Mouse (Mus musculus): ENCODE measurements at regions not wholly inside any gene's neighbourhood (a gene's known extent, or its start where the extent isn't known, plus 50 kb on each side); places are given as distances from the start of the nearest gene placed in this dataset.

DNA sequence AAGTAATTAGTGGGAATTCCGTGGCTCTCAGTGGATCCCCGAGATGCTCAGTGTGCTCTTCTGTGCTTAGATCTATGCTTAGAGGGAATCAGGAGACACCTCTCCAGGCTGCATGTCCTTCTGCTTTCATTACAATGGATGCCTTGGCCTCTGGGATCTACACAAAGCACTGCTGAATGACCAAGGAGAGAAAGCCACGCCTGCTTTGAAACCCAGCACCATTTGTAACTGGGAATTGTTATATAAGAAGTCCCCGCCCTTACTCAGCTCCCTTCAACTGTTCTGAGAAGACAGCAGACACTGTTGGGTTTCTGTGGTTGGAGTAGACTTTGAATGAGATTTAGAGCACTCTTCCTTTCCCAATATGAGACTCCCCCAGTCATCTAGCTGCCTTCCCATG, 188.4 kb downstream of the Dad1 start:
- H3K36me3 ChIP-seq (ENCODE audit: control insufficient read depth, insufficient read depth, low read length, poor library complexity, severe bottlenecking): no peaks in the 10 kb centered on the region
- H3K9me3 ChIP-seq (replicated peaks; ENCODE audit: control insufficient read depth, insufficient read depth, low read length, poor library complexity, severe bottlenecking): peaks cover 14% of the 10 kb centered on the region; the same call in 1 of the 2 replicates
- no peak overlapping the region for H3K27ac ChIP-seq (ENCODE audit: insufficient read depth, low read length)
- H3K4me1 ChIP-seq (ENCODE audit: control insufficient read depth, insufficient read depth, low read length): no peaks in the 10 kb centered on the region
- no peak for TF ChIP-seq POLR2A (IDR thresholded peaks at IDR 0.05; ENCODE audit: insufficient read depth, low read length)
- no peak for TF ChIP-seq EP300 (IDR thresholded peaks at IDR 0.05; ENCODE audit: insufficient read depth, low read depth, low read length)
- no peak for TF ChIP-seq CTCF (IDR thresholded peaks at IDR 0.05; ENCODE audit: low read depth, low read length)
- H3K4me3 ChIP-seq (ENCODE audit: low read depth, low read length): no peak overlapping the region
- no peak overlapping the region for H3K9ac ChIP-seq (ENCODE audit: low read depth, poor library complexity, severe bottlenecking)
- peaks cover 2% of the 10 kb centered on the region; the same call in 1 of the 2 replicates for H3K27me3 ChIP-seq (ENCODE audit: control insufficient read depth, insufficient read depth, low read length, poor library complexity, severe bottlenecking)

DNA sequence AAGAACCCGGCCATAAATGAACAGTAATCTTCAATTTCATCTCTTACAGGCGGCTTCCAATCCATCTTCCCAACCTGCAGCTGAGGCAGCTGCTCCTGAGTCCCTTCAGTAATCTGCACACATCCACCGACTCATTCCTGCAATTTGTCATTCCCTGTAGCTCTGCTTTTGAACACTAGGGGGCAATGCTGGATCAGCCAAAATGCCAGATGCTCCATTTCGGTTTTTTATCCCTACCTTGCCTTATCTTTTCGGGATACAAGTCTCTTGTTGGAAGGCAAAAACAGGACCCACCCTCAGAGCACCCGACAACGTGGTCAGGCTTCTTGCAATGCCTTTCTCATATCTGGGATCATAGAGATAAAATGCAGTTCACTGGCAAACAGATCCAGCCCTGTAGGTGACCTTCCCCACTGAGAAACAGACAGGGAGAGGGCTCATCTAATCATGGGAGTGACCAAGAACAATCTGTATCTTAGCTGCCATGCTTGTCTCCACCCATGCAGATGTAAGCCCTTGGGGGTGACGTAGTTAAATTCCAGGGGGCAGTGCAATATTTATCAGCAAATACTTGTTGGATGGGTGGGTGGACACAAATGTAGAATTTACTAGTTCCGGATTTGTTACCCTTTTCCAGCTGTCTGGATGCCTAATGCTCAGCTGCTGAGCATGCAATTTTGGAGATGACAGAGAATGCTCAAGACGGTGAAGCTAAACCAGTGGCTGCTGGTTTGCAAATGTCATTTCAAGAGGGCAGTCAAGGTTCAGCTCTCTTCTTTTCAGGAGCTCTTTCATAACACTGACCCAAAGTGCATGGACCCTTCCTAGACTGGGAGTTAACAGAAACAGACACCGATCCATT, 189.1 kb downstream of the Dad1 start:
- H3K9ac ChIP-seq (ENCODE audit: low read depth, poor library complexity, severe bottlenecking): no peak overlapping the region
- H3K27me3 ChIP-seq (ENCODE audit: control insufficient read depth, insufficient read depth, low read length, poor library complexity, severe bottlenecking): peaks cover 2% of the 10 kb centered on the region; the same call in 1 of the 2 replicates
- H3K4me1 ChIP-seq (ENCODE audit: control insufficient read depth, insufficient read depth, low read length): no peaks in the 10 kb centered on the region
- H3K27ac ChIP-seq (ENCODE audit: insufficient read depth, low read length): no peak overlapping the region
- no peak for TF ChIP-seq EP300 (IDR thresholded peaks at IDR 0.05; ENCODE audit: insufficient read depth, low read depth, low read length)
- TF ChIP-seq POLR2A (IDR thresholded peaks at IDR 0.05; ENCODE audit: insufficient read depth, low read length): no peak
- no peak for TF ChIP-seq CTCF (IDR thresholded peaks at IDR 0.05; ENCODE audit: low read depth, low read length)
- H3K36me3 ChIP-seq (ENCODE audit: control insufficient read depth, insufficient read depth, low read length, poor library complexity, severe bottlenecking): no peaks in the 10 kb centered on the region
- H3K4me3 ChIP-seq (ENCODE audit: low read depth, low read length): no peak overlapping the region
- H3K9me3 ChIP-seq (replicated peaks; ENCODE audit: control insufficient read depth, insufficient read depth, low read length, poor library complexity, severe bottlenecking): peaks cover 14% of the 10 kb centered on the region; the same call in 1 of the 2 replicates

DNA sequence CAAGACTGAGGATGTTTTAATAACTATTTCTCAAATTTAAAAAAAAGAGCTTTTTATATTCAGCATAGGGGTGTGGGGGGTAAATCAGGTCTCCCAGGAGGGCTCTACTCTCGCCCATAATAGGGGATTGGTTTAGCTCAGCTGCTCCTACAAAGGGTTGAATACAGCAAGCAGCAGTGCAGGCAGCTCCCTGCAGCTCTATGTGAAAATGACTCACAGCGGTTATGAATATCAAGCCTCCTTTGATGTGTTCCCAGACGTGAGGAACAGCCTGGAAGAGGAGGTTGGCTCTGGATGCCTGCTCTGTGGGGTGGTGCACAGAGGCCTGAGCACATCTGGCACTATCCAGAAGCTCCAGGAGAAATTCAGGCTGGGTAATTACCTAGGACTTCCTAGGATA, 192.3 kb downstream of the Dad1 start:
- no peak overlapping the region for H3K9ac ChIP-seq (ENCODE audit: low read depth, poor library complexity, severe bottlenecking)
- no peaks in the 10 kb centered on the region for H3K4me1 ChIP-seq (ENCODE audit: control insufficient read depth, insufficient read depth, low read length)
- no peaks in the 10 kb centered on the region for H3K36me3 ChIP-seq (ENCODE audit: control insufficient read depth, insufficient read depth, low read length, poor library complexity, severe bottlenecking)
- H3K4me3 ChIP-seq (ENCODE audit: low read depth, low read length): no peak overlapping the region
- TF ChIP-seq EP300 (IDR thresholded peaks at IDR 0.05; ENCODE audit: insufficient read depth, low read depth, low read length) (no peak), CTCF (IDR thresholded peaks at IDR 0.05; ENCODE audit: low read depth, low read length) (no peak), POLR2A (IDR thresholded peaks at IDR 0.05; ENCODE audit: insufficient read depth, low read length) (no peak)
- peaks cover 2% of the 10 kb centered on the region; the same call in 1 of the 2 replicates for H3K27me3 ChIP-seq (ENCODE audit: control insufficient read depth, insufficient read depth, low read length, poor library complexity, severe bottlenecking)
- H3K27ac ChIP-seq (ENCODE audit: insufficient read depth, low read length): no peak overlapping the region
- peaks cover 14% of the 10 kb centered on the region; the same call in 1 of the 2 replicates for H3K9me3 ChIP-seq (replicated peaks; ENCODE audit: control insufficient read depth, insufficient read depth, low read length, poor library complexity, severe bottlenecking)

DNA sequence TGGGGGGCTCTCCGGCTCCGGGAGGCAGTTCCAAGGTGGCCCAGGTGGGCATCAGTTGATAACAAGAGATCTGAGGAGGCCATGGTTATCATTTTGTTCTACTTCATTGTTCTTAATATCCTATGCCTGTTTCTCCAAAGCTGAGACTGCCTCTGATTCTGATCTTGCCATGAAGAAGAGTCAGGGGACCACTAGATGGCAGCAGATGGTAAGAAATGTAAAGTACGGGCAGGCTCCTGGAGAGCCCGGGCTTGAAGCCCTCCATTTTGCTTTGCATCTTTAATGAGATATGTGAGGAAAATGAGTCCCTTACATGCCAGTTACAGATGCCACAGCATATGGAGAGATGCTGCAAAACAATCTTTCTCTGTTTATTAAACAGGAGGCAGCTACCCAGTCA, 194.1 kb downstream of the Dad1 start:
- no peak overlapping the region for H3K9ac ChIP-seq (ENCODE audit: low read depth, poor library complexity, severe bottlenecking)
- H3K27ac ChIP-seq (ENCODE audit: insufficient read depth, low read length): no peak overlapping the region
- no peaks in the 10 kb centered on the region for H3K4me1 ChIP-seq (ENCODE audit: control insufficient read depth, insufficient read depth, low read length)
- no peaks in the 10 kb centered on the region for H3K27me3 ChIP-seq (ENCODE audit: control insufficient read depth, insufficient read depth, low read length, poor library complexity, severe bottlenecking)
- H3K36me3 ChIP-seq (ENCODE audit: control insufficient read depth, insufficient read depth, low read length, poor library complexity, severe bottlenecking): no peaks in the 10 kb centered on the region
- no peak overlapping the region for H3K4me3 ChIP-seq (ENCODE audit: low read depth, low read length)
- peaks cover 7% of the 10 kb centered on the region; the same call in 1 of the 2 replicates for H3K9me3 ChIP-seq (replicated peaks; ENCODE audit: control insufficient read depth, insufficient read depth, low read length, poor library complexity, severe bottlenecking)
- no peak for TF ChIP-seq EP300 (IDR thresholded peaks at IDR 0.05; ENCODE audit: insufficient read depth, low read depth, low read length)
- TF ChIP-seq POLR2A (IDR thresholded peaks at IDR 0.05; ENCODE audit: insufficient read depth, low read length): no peak
- peak; percentile 60 for TF ChIP-seq CTCF (IDR thresholded peaks at IDR 0.05; ENCODE audit: low read depth, low read length)

DNA sequence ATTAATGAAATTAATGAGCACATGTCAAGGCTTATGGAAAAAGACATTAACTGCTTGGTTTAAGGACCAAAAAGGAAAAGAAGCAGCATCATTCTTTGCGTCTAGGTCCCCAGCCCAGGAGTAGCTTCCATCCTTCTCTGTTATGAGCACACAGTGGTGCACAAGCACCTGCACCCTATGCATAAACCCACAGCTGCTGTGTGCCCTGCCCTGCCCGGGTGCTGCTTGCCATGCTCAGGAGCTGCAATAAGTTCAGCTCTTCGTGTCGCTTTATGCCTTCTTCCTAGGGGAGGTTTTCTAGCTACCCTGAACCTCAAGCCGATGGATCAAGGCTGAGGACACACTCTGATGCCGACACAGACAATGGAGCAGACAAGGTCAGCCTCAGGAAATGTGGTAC, 194.8 kb downstream of the Dad1 start:
- Histone ChIP-seq H3K4me1 (ENCODE audit: control insufficient read depth, insufficient read depth, low read length) (no peaks in the 10 kb centered on the region), H3K36me3 (ENCODE audit: control insufficient read depth, insufficient read depth, low read length, poor library complexity, severe bottlenecking) (no peaks in the 10 kb centered on the region), H3K27me3 (ENCODE audit: control insufficient read depth, insufficient read depth, low read length, poor library complexity, severe bottlenecking) (no peaks in the 10 kb centered on the region), H3K9ac (ENCODE audit: low read depth, poor library complexity, severe bottlenecking) (no peak overlapping the region), H3K27ac (ENCODE audit: insufficient read depth, low read length) (no peak overlapping the region), H3K9me3 (replicated peaks; ENCODE audit: control insufficient read depth, insufficient read depth, low read length, poor library complexity, severe bottlenecking) (0 out of 2 replicates have a peak, but pooled peaks cover 1% of the 10 kb centered on the region), H3K4me3 (ENCODE audit: low read depth, low read length) (no peak overlapping the region)
- TF ChIP-seq EP300 (IDR thresholded peaks at IDR 0.05; ENCODE audit: insufficient read depth, low read depth, low read length) (no peak), CTCF (IDR thresholded peaks at IDR 0.05; ENCODE audit: low read depth, low read length) (no peak), POLR2A (IDR thresholded peaks at IDR 0.05; ENCODE audit: insufficient read depth, low read length) (no peak)

DNA sequence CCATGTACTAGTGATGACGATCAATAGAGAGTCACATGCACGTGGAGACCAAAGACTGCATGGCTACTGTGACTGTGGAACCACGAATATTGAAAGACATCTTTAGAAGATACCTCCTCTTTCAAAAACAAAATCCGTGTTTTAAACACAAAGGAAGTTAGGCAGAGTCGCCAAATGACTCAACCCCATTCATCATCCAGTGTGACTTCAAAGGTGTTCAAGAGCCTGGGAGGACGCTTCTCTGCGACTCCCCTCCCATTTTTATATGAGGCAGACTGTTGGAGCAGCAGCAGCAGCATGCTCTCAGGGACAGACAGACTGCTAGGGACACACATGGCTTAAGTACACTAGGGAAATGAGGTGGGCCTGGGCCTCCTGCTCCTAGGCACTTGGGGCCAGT, 197.2 kb downstream of the Dad1 start:
- Histone ChIP-seq H3K4me1 (ENCODE audit: control insufficient read depth, insufficient read depth, low read length) (no peaks in the 10 kb centered on the region), H3K9ac (ENCODE audit: low read depth, poor library complexity, severe bottlenecking) (no peak overlapping the region)

More for the DNA sequence above, 197.2 kb downstream of the Dad1 start:
- Histone ChIP-seq H3K27me3 (ENCODE audit: control insufficient read depth, insufficient read depth, low read length, poor library complexity, severe bottlenecking) (no peaks in the 10 kb centered on the region), H3K4me3 (ENCODE audit: low read depth, low read length) (no peak overlapping the region), H3K9me3 (replicated peaks; ENCODE audit: control insufficient read depth, insufficient read depth, low read length, poor library complexity, severe bottlenecking) (no peaks in the 10 kb centered on the region), H3K27ac (ENCODE audit: insufficient read depth, low read length) (no peak overlapping the region), H3K36me3 (ENCODE audit: control insufficient read depth, insufficient read depth, low read length, poor library complexity, severe bottlenecking) (no peaks in the 10 kb centered on the region)
- no peak for TF ChIP-seq EP300 (IDR thresholded peaks at IDR 0.05; ENCODE audit: insufficient read depth, low read depth, low read length)
- TF ChIP-seq CTCF (IDR thresholded peaks at IDR 0.05; ENCODE audit: low read depth, low read length): no peak
- TF ChIP-seq POLR2A (IDR thresholded peaks at IDR 0.05; ENCODE audit: insufficient read depth, low read length): no peak
